Mouse (Mus musculus) erythroblast, embryonic 14.5 days (primary cell): ENCODE data around the gene Zfp219.

Experiments
- GATA1 ChIP-seq: IDR thresholded peaks from 2 replicates; pipeline ENCODE4 v1.6.1; 2012; ENCODE audit warnings: low read length, inconsistent platforms, mixed read lengths
- TAL1 ChIP-seq: IDR thresholded peaks from 3 replicates; pipeline ENCODE4 v1.6.1; 2012; ENCODE audit warnings: low read length, inconsistent platforms, mixed read lengths

- TF ChIP-seq TAL1 (no peak), GATA1 (no peak)
Observed at GRCm38 (mm10) chr14:52009841-52010240, 10.7 kb downstream of the Zfp219 start.
